Mouse (Mus musculus) CH12.LX (cell line): ENCODE measurements at regions not wholly inside any gene's neighbourhood (a gene's known extent, or its start where the extent isn't known, plus 50 kb on each side); places are given as distances from the start of the nearest gene placed in this dataset.

ENCODE experiments used
- CHD2 ChIP-seq: IDR thresholded peaks from 2 replicates; pipeline ENCODE4 v1.6.1; 2011; ENCODE audit warnings: low read length, improper control_type of control experiment
- CTCF ChIP-seq, 2 experiments: IDR thresholded peaks in 1 of 2; conservative IDR thresholded peaks in 1 of 2; 2 replicates each; pipeline ENCODE4 v1.5.1; 2011 to 2012; ENCODE audit warnings: low read depth in 2 of 2, low read length in 2 of 2, improper control_type of control experiment in 1 of 2, inconsistent platforms in 1 of 2, mild to moderate bottlenecking in 1 of 2, moderate library complexity in 1 of 2
- EP300 ChIP-seq: IDR thresholded peaks from 2 replicates; pipeline ENCODE4 v1.6.1; 2011; ENCODE audit warnings: low read length, improper control_type of control experiment
- JUND ChIP-seq: conservative IDR thresholded peaks from 2 replicates; pipeline ENCODE4 v1.6.1; 2011; ENCODE audit warnings: low read depth, low read length, improper control_type of control experiment
- MEF2A ChIP-seq: IDR thresholded peaks from 2 replicates; pipeline ENCODE4 v1.6.1; 2014; ENCODE audit warnings: low read depth, mild to moderate bottlenecking, inconsistent platforms, low read length, improper control_type of control experiment, borderline replicate concordance
- NRF1 ChIP-seq: IDR thresholded peaks from 2 replicates; pipeline ENCODE4 v1.6.1; 2014; ENCODE audit warnings: low read depth, mild to moderate bottlenecking, inconsistent platforms, low read length, improper control_type of control experiment, moderate library complexity
- POLR2A ChIP-seq: IDR thresholded peaks from 2 replicates; pipeline ENCODE4 v1.6.1; 2011; ENCODE audit warnings: low read depth, mild to moderate bottlenecking, improper control_type of control experiment, low read length
- SIN3A ChIP-seq: IDR thresholded peaks from 2 replicates; pipeline ENCODE4 v1.6.1; 2012; ENCODE audit warnings: low read length, improper control_type of control experiment, inconsistent platforms
- UBTF ChIP-seq: IDR thresholded peaks from 2 replicates; pipeline ENCODE4 v1.6.1; 2012; ENCODE audit warnings: low read depth, mild to moderate bottlenecking, inconsistent platforms, low read length, improper control_type of control experiment, moderate library complexity
- USF2 ChIP-seq: conservative IDR thresholded peaks from 2 replicates; pipeline ENCODE4 v1.6.1; 2011; ENCODE audit warnings: low read depth, low read length, improper control_type of control experiment
- ZC3H11A ChIP-seq: IDR thresholded peaks from 2 replicates; pipeline ENCODE4 v1.6.1; 2012; ENCODE audit warnings: low read depth, mild to moderate bottlenecking, inconsistent platforms, low read length, improper control_type of control experiment
- ZKSCAN1 ChIP-seq: IDR thresholded peaks from 2 replicates; pipeline ENCODE4 v1.6.1; 2012; ENCODE audit warnings: low read depth, inconsistent platforms, low read length, improper control_type of control experiment, borderline replicate concordance

- TF ChIP-seq EP300 (no peak), POLR2A (no peak), NRF1 (no peak), CTCF (conservative IDR thresholded peaks at IDR 0.05 in 1 of 2, IDR thresholded peaks at IDR 0.05 in 1 of 2; ENCODE audit: low read depth in 2 of 2, low read length in 2 of 2) (no peak), CHD2 (no peak), UBTF (no peak), USF2 (no peak), SIN3A (no peak), MEF2A (no peak), ZKSCAN1 (no peak), JUND (no peak), ZC3H11A (no peak)
Measured at GRCm38 (mm10) chr7:111968261-111968660, 55.0 kb upstream of the Usp47 start.
